Mouse (Mus musculus): ENCODE measurements around the gene Tpm1. TPM values are rescaled to one million over a fixed set of nuclear protein-coding genes. Genes with fewer than 3 reads are reported as not detected.

Tpm1 gene
- total and polyA plus RNA-seq, 2 experiments from 2014 or later, result 133 to 134 TPM

DNA sequence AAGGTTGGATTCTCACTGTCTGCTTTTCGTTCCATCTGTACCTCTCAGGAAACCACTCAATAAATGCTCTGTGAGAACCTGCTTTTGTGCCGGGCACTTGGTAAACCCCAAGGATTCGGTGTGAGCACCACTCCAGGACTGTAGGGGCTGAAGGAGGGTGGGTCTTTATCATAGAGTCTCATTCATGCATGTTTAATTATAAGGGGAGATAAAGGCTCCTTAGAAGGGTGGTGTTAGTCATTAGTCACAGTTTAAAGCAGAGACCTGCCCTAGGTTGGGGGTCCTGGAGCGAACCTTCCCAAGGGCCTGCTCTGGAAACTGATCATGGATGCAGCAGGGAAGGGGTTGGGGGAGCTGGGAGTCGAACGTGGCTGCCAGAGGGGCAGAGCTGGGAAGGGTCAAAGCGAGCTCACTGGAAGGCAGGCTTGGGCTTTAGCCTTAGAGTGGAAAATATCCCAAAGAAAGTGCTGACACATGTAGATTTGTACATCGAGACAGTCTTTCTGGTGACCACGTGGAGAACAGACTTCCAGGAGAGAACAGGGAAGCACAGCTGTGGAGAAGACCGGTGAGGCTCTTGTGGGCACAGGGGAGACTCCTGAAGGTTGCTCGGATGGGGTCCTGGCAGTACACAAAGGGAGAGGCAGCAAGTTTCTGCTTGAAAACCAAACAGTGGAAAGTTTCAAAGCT lies 60.9 kb downstream of the Tpm1 start:
- H3K4me2 ChIP-seq (ENCODE audit: low read depth), result no peak overlapping the region
- H3K9ac ChIP-seq, result no peak overlapping the region
- no peaks in the 10 kb centered on the region for H3K4me1 ChIP-seq (ENCODE audit: insufficient read depth)
- ATAC-seq, result no peak
- H3K9me3 ChIP-seq (ENCODE audit: low read length), result no peaks in the 10 kb centered on the region
- 61% methylated on average over 11 of the region's 11 CpGs for WGBS
- TF ChIP-seq CTCF (IDR thresholded peaks at IDR 0.05; ENCODE audit: low read depth), result no peak
- H3K27me3 ChIP-seq (ENCODE audit: insufficient read depth, low read length), result no peaks in the 10 kb centered on the region
- H3K4me3 ChIP-seq (ENCODE audit: low read depth, low read length), result no peak overlapping the region
- DNase-seq, result no peak
- no peak overlapping the region for H3K27ac ChIP-seq (ENCODE audit: low read depth, low read length)
- H3K36me3 ChIP-seq (ENCODE audit: insufficient read depth), result no peaks in the 10 kb centered on the region

DNA sequence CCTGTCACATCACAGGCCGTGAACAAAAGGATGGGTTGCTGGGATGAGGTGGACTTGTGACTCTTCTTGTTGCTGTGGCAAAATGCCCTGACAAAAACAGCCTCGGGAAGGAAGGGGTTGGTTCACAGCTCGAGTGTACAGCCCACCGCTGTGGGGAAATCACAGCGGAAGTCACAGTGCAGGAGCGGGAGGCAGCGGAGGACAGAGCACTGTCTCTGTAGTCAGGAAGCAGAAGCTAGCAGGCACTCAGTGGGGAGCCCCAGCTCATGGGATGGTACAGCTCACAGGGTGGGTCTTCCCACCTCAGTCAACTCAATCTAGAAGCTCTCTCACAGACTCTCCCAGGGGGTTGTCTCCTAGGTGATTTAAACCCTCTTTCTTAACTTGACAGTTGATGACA lies 63.8 kb downstream of the Tpm1 start:
- no peaks in the 10 kb centered on the region for H3K36me3 ChIP-seq (ENCODE audit: insufficient read depth)
- no peaks in the 10 kb centered on the region for H3K27me3 ChIP-seq (ENCODE audit: insufficient read depth, low read length)
- no peak for TF ChIP-seq CTCF (IDR thresholded peaks at IDR 0.05; ENCODE audit: low read depth)
- no peak overlapping the region for H3K27ac ChIP-seq (ENCODE audit: low read depth, low read length)
- WGBS, result 87% methylated on average over 7 of the region's 7 CpGs
- no peak for ATAC-seq
- H3K4me3 ChIP-seq (ENCODE audit: low read depth, low read length), result no peak overlapping the region
- DNase-seq, result no peak
- H3K9me3 ChIP-seq (ENCODE audit: low read length), result no peaks in the 10 kb centered on the region
- no peaks in the 10 kb centered on the region for H3K4me1 ChIP-seq (ENCODE audit: insufficient read depth)
- no peak overlapping the region for H3K9ac ChIP-seq
- H3K4me2 ChIP-seq (ENCODE audit: low read depth), result no peak overlapping the region

DNA sequence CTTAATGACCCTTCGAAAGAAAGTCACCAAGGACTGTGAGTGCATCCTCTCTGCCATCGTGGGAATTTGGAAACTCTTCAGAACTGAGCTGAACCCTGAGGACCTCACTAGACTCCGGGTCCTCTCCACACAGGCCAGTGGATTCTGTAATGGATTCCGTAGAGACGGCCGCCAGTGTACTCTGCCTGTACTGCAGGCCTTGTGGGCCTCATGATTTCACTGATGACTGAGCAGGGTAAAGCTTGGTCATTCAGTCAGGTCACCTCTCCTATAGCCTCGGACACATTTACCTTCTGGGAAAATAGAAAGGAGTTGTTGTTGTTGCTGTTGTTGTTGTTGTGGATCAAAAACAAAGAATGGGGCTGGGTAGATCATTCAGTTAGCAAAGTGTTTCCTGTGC lies 67.1 kb downstream of the Tpm1 start:
- H3K36me3 ChIP-seq (ENCODE audit: insufficient read depth), result no peaks in the 10 kb centered on the region
- no peak for ATAC-seq
- no peaks in the 10 kb centered on the region for H3K4me1 ChIP-seq (ENCODE audit: insufficient read depth)
- H3K9me3 ChIP-seq (ENCODE audit: low read length), result no peaks in the 10 kb centered on the region
- no peak overlapping the region for H3K4me3 ChIP-seq (ENCODE audit: low read depth, low read length)
- DNase-seq, result no peak
- H3K9ac ChIP-seq, result no peak overlapping the region
- H3K27me3 ChIP-seq (ENCODE audit: insufficient read depth, low read length), result no peaks in the 10 kb centered on the region
- H3K27ac ChIP-seq (ENCODE audit: low read depth, low read length), result no peak overlapping the region
- H3K4me2 ChIP-seq (ENCODE audit: low read depth), result no peak overlapping the region
- 79% methylated on average over 7 of the region's 7 CpGs for WGBS
- no peak for TF ChIP-seq CTCF (IDR thresholded peaks at IDR 0.05; ENCODE audit: low read depth)

DNA sequence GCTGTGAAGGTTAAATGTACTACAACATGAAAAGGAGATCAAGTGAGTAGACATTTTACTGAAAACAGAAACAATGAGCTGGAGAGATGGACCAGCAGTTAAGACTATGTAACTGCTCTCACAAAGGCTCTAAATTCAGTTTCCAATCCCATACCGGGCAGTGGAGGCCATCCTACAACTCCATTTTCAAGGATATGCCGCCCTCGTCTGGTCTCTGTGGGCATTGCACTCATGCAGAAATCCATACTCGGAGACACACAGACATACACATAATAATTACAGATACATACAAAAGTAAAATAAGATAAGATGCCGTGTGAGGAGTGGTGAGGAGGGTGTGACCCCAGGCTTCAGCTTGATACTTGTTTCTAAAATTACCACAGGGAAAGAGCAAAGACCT lies 68.7 kb downstream of the Tpm1 start:
- H3K27me3 ChIP-seq (ENCODE audit: insufficient read depth, low read length), result no peaks in the 10 kb centered on the region

DNA sequence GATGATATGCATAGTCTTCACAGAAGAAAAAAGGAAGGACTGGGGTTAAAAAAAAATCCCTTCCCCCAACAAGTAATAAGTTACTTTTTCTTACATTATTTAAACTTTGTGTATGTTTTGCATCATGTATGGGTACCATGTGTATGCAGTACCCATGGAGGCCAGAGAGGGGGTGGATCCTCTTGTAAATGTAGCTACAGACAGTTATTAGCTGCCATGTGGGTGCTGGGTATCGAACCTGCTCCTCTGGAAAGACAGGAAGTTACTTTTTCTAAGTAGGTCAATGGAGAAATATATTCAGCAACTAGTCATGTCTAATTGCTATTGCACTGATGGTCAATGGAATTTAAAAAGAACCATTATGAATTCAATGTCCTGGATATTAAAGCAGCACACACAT lies 70.7 kb downstream of the Tpm1 start:
- Histone ChIP-seq H3K4me1 (ENCODE audit: insufficient read depth) (peaks cover 9% of the 10 kb centered on the region; the same call in 1 of the 2 replicates), H3K4me2 (ENCODE audit: low read depth) (no peak overlapping the region), H3K9me3 (ENCODE audit: low read length) (no peaks in the 10 kb centered on the region), H3K27me3 (ENCODE audit: insufficient read depth, low read length) (no peaks in the 10 kb centered on the region), H3K27ac (ENCODE audit: low read depth, low read length) (no peak overlapping the region), H3K36me3 (ENCODE audit: insufficient read depth) (no peaks in the 10 kb centered on the region), H3K9ac (no peak overlapping the region), H3K4me3 (ENCODE audit: low read depth, low read length) (no peak overlapping the region)
- DNase-seq (no peak), ATAC-seq (no peak)
- TF ChIP-seq CTCF (IDR thresholded peaks at IDR 0.05; ENCODE audit: low read depth), result 0 out of 2 replicates have a peak, but pooled peaks have one; percentile 14
- 72% methylated on average over 1 of the region's 1 CpGs for WGBS

More for the DNA sequence above, 68.7 kb downstream of the Tpm1 start:
- Histone ChIP-seq H3K4me3 (ENCODE audit: low read depth, low read length) (no peak overlapping the region), H3K36me3 (ENCODE audit: insufficient read depth) (no peaks in the 10 kb centered on the region), H3K27ac (ENCODE audit: low read depth, low read length) (no peak overlapping the region), H3K9me3 (ENCODE audit: low read length) (no peaks in the 10 kb centered on the region), H3K4me1 (ENCODE audit: insufficient read depth) (0 out of 2 replicates have a peak, but pooled peaks cover 5% of the 10 kb centered on the region), H3K4me2 (ENCODE audit: low read depth) (no peak overlapping the region), H3K9ac (no peak overlapping the region)
- DNase-seq (peak; percentile 82), ATAC-seq (peak; percentile 73)
- 5% methylated on average over 5 of the region's 5 CpGs for WGBS
- TF ChIP-seq CTCF (IDR thresholded peaks at IDR 0.05; ENCODE audit: low read depth), result peak; percentile 95

DNA sequence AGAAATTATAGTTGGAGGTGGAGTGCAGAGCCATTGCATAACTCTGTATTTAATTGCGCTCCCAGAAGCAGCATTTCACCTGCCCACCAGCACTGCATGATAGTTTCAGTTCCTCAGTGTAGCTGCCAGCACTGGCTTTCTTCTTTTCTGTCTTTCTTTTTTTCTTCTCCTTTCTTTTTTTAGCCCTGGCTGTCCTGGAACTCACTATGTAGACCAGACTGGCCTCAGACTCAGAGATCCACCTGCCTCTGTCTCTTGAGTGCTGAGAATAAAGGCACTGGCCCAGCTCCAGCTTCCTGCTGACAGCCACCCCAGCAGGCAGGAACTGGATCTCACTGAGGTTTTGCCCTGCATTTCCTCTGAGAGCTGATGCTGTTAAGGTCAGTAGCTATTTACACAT lies 71.2 kb downstream of the Tpm1 start:
- no peak for DNase-seq
- Histone ChIP-seq H3K27me3 (ENCODE audit: insufficient read depth, low read length) (no peaks in the 10 kb centered on the region), H3K27ac (ENCODE audit: low read depth, low read length) (no peak overlapping the region), H3K4me1 (ENCODE audit: insufficient read depth) (peaks cover 9% of the 10 kb centered on the region; the same call in 1 of the 2 replicates), H3K9ac (no peak overlapping the region), H3K4me3 (ENCODE audit: low read depth, low read length) (no peak overlapping the region), H3K9me3 (ENCODE audit: low read length) (no peaks in the 10 kb centered on the region), H3K36me3 (ENCODE audit: insufficient read depth) (no peaks in the 10 kb centered on the region), H3K4me2 (ENCODE audit: low read depth) (no peak overlapping the region)
- no peak for TF ChIP-seq CTCF (IDR thresholded peaks at IDR 0.05; ENCODE audit: low read depth)
- ATAC-seq, result no peak
- WGBS, result 97% methylated on average over 1 of the region's 1 CpGs

DNA sequence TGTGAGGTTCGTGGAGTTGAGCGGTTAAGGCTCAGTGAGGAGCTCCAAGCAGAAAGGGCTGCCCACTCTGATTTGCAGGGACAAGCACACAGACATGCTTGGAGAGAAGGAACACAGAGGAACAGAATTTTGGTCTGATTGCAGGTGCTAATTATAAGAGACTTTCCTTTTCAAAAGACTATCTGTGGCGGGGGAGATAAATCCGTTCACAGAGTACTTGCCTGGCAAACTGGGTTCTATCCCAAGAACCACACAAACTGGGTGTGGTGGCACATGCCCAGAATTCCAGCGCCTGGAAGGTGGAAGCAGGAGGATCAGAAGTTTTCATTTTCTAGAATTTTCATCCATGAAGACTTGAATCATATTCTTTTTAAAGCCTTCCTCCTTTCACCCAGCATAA lies 72.1 kb downstream of the Tpm1 start:
- H3K36me3 ChIP-seq (ENCODE audit: insufficient read depth), result no peaks in the 10 kb centered on the region
- no peak for ATAC-seq
- DNase-seq, result no peak
- no peak overlapping the region for H3K4me2 ChIP-seq (ENCODE audit: low read depth)
- H3K4me1 ChIP-seq (ENCODE audit: insufficient read depth), result peaks cover 9% of the 10 kb centered on the region; the same call in 1 of the 2 replicates
- WGBS, result 77% methylated on average over 5 of the region's 5 CpGs
- H3K27ac ChIP-seq (ENCODE audit: low read depth, low read length), result no peak overlapping the region
- H3K9me3 ChIP-seq (ENCODE audit: low read length), result no peaks in the 10 kb centered on the region
- H3K9ac ChIP-seq, result no peak overlapping the region
- H3K4me3 ChIP-seq (ENCODE audit: low read depth, low read length), result no peak overlapping the region
- no peak for TF ChIP-seq CTCF (IDR thresholded peaks at IDR 0.05; ENCODE audit: low read depth)
- H3K27me3 ChIP-seq (ENCODE audit: insufficient read depth, low read length), result no peaks in the 10 kb centered on the region

Data from forebrain, postnatal 0 days (tissue).